Mouse (Mus musculus): ENCODE measurements around the gene Ndufs5. TPM values are rescaled to one million over a fixed set of nuclear protein-coding genes. Genes with fewer than 3 reads are reported as not detected.

Gene Ndufs5
- 367 and 408 TPM in 2 replicates for polyA plus RNA-seq (2014; fragmentation: Nextera tagmentation; extraction: Ambion mirVana)

GRCm38 (mm10) chr4:123717574-123718433 lies at the start of gene Ndufs5:
Ndufs5 (minus strand) TSS chr4:123718202.
- peak within 1 kb of the TSS; percentile 65; the same call in 1 of the 2 replicates for H3K27ac ChIP-seq (replicated peaks; ENCODE audit: low read depth, low read length)
- H3K9ac ChIP-seq (ENCODE audit: low read depth, low read length), result peak within 1 kb of the TSS; percentile 92
- peaks cover 25% of the 10 kb centered on the region for H3K36me3 ChIP-seq (ENCODE audit: control insufficient read depth, insufficient read depth, low read length)

GRCm38 (mm10) chr4:123765071-123765470 lies 47.1 kb upstream of the Ndufs5 start:
- ATAC-seq (ENCODE audit: low read depth) (no peak), DNase-seq (ENCODE audit: low spot score) (no peak)
- Histone ChIP-seq H3K27me3 (replicated peaks; ENCODE audit: control insufficient read depth, insufficient read depth, low read length) (no peaks in the 10 kb centered on the region), H3K27ac (replicated peaks; ENCODE audit: low read depth, low read length) (no peak overlapping the region), H3K9ac (ENCODE audit: low read depth, low read length) (no peak overlapping the region), H3K9me3 (ENCODE audit: control insufficient read depth, low read length) (no peaks in the 10 kb centered on the region), H3K4me3 (ENCODE audit: low read depth, low read length) (no peak overlapping the region), H3K36me3 (ENCODE audit: control insufficient read depth, insufficient read depth, low read length) (no peaks in the 10 kb centered on the region), H3K4me2 (ENCODE audit: low read depth, low read length) (no peak overlapping the region), H3K4me1 (ENCODE audit: control insufficient read depth, insufficient read depth, low read length) (no peaks in the 10 kb centered on the region)
- WGBS, result 64% methylated on average over 6 of the region's 6 CpGs

More at GRCm38 (mm10) chr4:123717574-123718433, at the start of gene Ndufs5:
- peak; percentile 98 for DNase-seq (ENCODE audit: low spot score)
- H3K27me3 ChIP-seq (replicated peaks; ENCODE audit: control insufficient read depth, insufficient read depth, low read length), result no peaks in the 10 kb centered on the region
- peak within 1 kb of the TSS; percentile 74 for H3K4me2 ChIP-seq (ENCODE audit: low read depth, low read length)
- H3K9me3 ChIP-seq (ENCODE audit: control insufficient read depth, low read length), result no peaks in the 10 kb centered on the region
- peak; percentile 97 for ATAC-seq (ENCODE audit: low read depth)
- WGBS, result under 1% methylated on average over 40 of the region's 40 CpGs
- H3K4me1 ChIP-seq (ENCODE audit: control insufficient read depth, insufficient read depth, low read length), result no peaks in the 10 kb centered on the region
- peak within 1 kb of the TSS; percentile 76 for H3K4me3 ChIP-seq (ENCODE audit: low read depth, low read length)

- H3K4me2 ChIP-seq (ENCODE audit: low read depth, low read length), result no peak overlapping the region
- H3K36me3 ChIP-seq (ENCODE audit: control insufficient read depth, insufficient read depth, low read length), result no peaks in the 10 kb centered on the region
- DNase-seq (ENCODE audit: low spot score) (peak; percentile 41), ATAC-seq (ENCODE audit: low read depth) (no peak)
- H3K4me3 ChIP-seq (ENCODE audit: low read depth, low read length), result no peak overlapping the region
- no peak overlapping the region for H3K9ac ChIP-seq (ENCODE audit: low read depth, low read length)
- 43% methylated on average over 4 of the region's 4 CpGs for WGBS
- H3K27ac ChIP-seq (replicated peaks; ENCODE audit: low read depth, low read length), result no peak overlapping the region
- H3K27me3 ChIP-seq (replicated peaks; ENCODE audit: control insufficient read depth, insufficient read depth, low read length), result no peaks in the 10 kb centered on the region
- H3K9me3 ChIP-seq (ENCODE audit: control insufficient read depth, low read length), result no peaks in the 10 kb centered on the region
- H3K4me1 ChIP-seq (ENCODE audit: control insufficient read depth, insufficient read depth, low read length), result no peaks in the 10 kb centered on the region
Observed at GRCm38 (mm10) chr4:123758306-123758705, 40.3 kb upstream of the Ndufs5 start.

GRCm38 (mm10) chr4:123750707-123751312 lies 32.8 kb upstream of the Ndufs5 start:
- Histone ChIP-seq H3K27me3 (replicated peaks; ENCODE audit: control insufficient read depth, insufficient read depth, low read length) (no peaks in the 10 kb centered on the region), H3K9ac (ENCODE audit: low read depth, low read length) (peak overlapping the region; percentile 58), H3K9me3 (ENCODE audit: control insufficient read depth, low read length) (no peaks in the 10 kb centered on the region), H3K4me1 (ENCODE audit: control insufficient read depth, insufficient read depth, low read length) (peaks cover 10% of the 10 kb centered on the region; the same call in 1 of the 2 replicates), H3K27ac (replicated peaks; ENCODE audit: low read depth, low read length) (no peak overlapping the region), H3K4me2 (ENCODE audit: low read depth, low read length) (peak overlapping the region; percentile 72), H3K36me3 (ENCODE audit: control insufficient read depth, insufficient read depth, low read length) (no peaks in the 10 kb centered on the region), H3K4me3 (ENCODE audit: low read depth, low read length) (peak overlapping the region; percentile 97)
- ATAC-seq (ENCODE audit: low read depth) (no peak), DNase-seq (ENCODE audit: low spot score) (peak; percentile 56)
- under 1% methylated on average over 8 of the region's 8 CpGs for WGBS

- DNase-seq (ENCODE audit: low spot score) (peak; percentile 97), ATAC-seq (ENCODE audit: low read depth) (peak; percentile 99)
- Histone ChIP-seq H3K4me1 (ENCODE audit: control insufficient read depth, insufficient read depth, low read length) (peaks cover 10% of the 10 kb centered on the region; the same call in 1 of the 2 replicates), H3K9ac (ENCODE audit: low read depth, low read length) (peak within 1 kb of the TSS; percentile 88), H3K27ac (replicated peaks; ENCODE audit: low read depth, low read length) (peak within 1 kb of the TSS; percentile 92), H3K4me3 (ENCODE audit: low read depth, low read length) (peak within 1 kb of the TSS; percentile 97), H3K27me3 (replicated peaks; ENCODE audit: control insufficient read depth, insufficient read depth, low read length) (no peaks in the 10 kb centered on the region), H3K4me2 (ENCODE audit: low read depth, low read length) (peak within 1 kb of the TSS; percentile 72), H3K36me3 (ENCODE audit: control insufficient read depth, insufficient read depth, low read length) (no peaks in the 10 kb centered on the region), H3K9me3 (ENCODE audit: control insufficient read depth, low read length) (no peaks in the 10 kb centered on the region)
- 0% methylated on average over 7 of the region's 46 CpGs for WGBS
Observed at GRCm38 (mm10) chr4:123750152-123750651, 32.2 kb upstream of the Ndufs5 start, which contains the start of gene Akirin1. Akirin1 (minus strand) TSS chr4:123750345.

GRCm38 (mm10) chr4:123749484-123750130 lies 31.6 kb upstream of the Ndufs5 start:
- peak; percentile 27 for DNase-seq (ENCODE audit: low spot score)
- Histone ChIP-seq H3K9me3 (ENCODE audit: control insufficient read depth, low read length) (no peaks in the 10 kb centered on the region), H3K27me3 (replicated peaks; ENCODE audit: control insufficient read depth, insufficient read depth, low read length) (no peaks in the 10 kb centered on the region), H3K9ac (ENCODE audit: low read depth, low read length) (peak overlapping the region; percentile 88), H3K4me3 (ENCODE audit: low read depth, low read length) (peak overlapping the region; percentile 97), H3K4me1 (ENCODE audit: control insufficient read depth, insufficient read depth, low read length) (peaks cover 10% of the 10 kb centered on the region; the same call in 1 of the 2 replicates), H3K4me2 (ENCODE audit: low read depth, low read length) (peak overlapping the region; percentile 72), H3K27ac (replicated peaks; ENCODE audit: low read depth, low read length) (peak overlapping the region; percentile 92), H3K36me3 (ENCODE audit: control insufficient read depth, insufficient read depth, low read length) (no peaks in the 10 kb centered on the region)
- peak; percentile 76 for ATAC-seq (ENCODE audit: low read depth)
- under 1% methylated on average over 27 of the region's 55 CpGs for WGBS

- Histone ChIP-seq H3K9ac (ENCODE audit: low read depth, low read length) (peak overlapping the region; percentile 88), H3K27ac (replicated peaks; ENCODE audit: low read depth, low read length) (peak overlapping the region; percentile 92; the same call in 1 of the 2 replicates), H3K27me3 (replicated peaks; ENCODE audit: control insufficient read depth, insufficient read depth, low read length) (no peaks in the 10 kb centered on the region), H3K36me3 (ENCODE audit: control insufficient read depth, insufficient read depth, low read length) (no peaks in the 10 kb centered on the region), H3K4me2 (ENCODE audit: low read depth, low read length) (peak overlapping the region; percentile 72), H3K4me3 (ENCODE audit: low read depth, low read length) (peak overlapping the region; percentile 97), H3K4me1 (ENCODE audit: control insufficient read depth, insufficient read depth, low read length) (peaks cover 10% of the 10 kb centered on the region; the same call in 1 of the 2 replicates), H3K9me3 (ENCODE audit: control insufficient read depth, low read length) (no peaks in the 10 kb centered on the region)
- DNase-seq (ENCODE audit: low spot score), result no peak
- 14% methylated on average over 10 of the region's 10 CpGs for WGBS
- no peak for ATAC-seq (ENCODE audit: low read depth)
Observed at GRCm38 (mm10) chr4:123748726-123749415, 30.9 kb upstream of the Ndufs5 start.

Data from embryonic facial prominence, embryonic 14.5 days (tissue).